Mouse (Mus musculus) central nervous system, embryonic 11.5 days (tissue): ENCODE results near the gene Ggps1. TPM values are rescaled to one million over a fixed set of nuclear protein-coding genes. Genes with fewer than 3 reads are reported as not detected.

Experiments used
- polyA plus RNA-seq: library from polyadenylated mRNA; depleted of rRNA; stranded (reverse); fragments of >200 nt; gene quantifications from 2 replicates; pipeline ENCODE4 v1.2.3, GENCODE M21; 2012; rRNA removed

Gene Ggps1
- 28.0 and 42.4 TPM in 2 replicates for polyA plus RNA-seq

GRCm38 (mm10) chr13:14063013-14063941, at the start of gene Ggps1, which contains the start of gene Arid4b:
Gene Ggps1, minus strand, starts transcription at chr13:14063488.
Gene Arid4b, plus strand, starts transcription at chr13:14063232.

GRCm38 (mm10) chr13:14039292-14039965, 23.9 kb downstream of the Ggps1 start, which contains the start of gene Tbce:
Gene Tbce, minus strand, starts transcription at chr13:14039638.

Other genes starting within 250 kb of the Ggps1 start
- gene B3galnt2, start 109.0 kb downstream of the Ggps1 start, polyA plus RNA-seq, result 47.2 and 68.7 TPM in 2 replicates
- gene Tbce, start 23.9 kb downstream of the Ggps1 start, polyA plus RNA-seq, result 98.2 and 120 TPM in 2 replicates
- gene Arid4b, start 256 bp downstream of the Ggps1 start, polyA plus RNA-seq, result 40.2 and 41.4 TPM in 2 replicates